Mouse (Mus musculus) frontal cortex, postnatal 36 days (tissue): ENCODE measurements around the gene Lingo3.
"Not testable (repeated sequence)": the region's sequence is repeated elsewhere in the genome, so short reads cannot be mapped to it uniquely, and the experiment has no call there.

ENCODE experiments used
- DNase-seq, 2 experiments: peaks; one replicate each; pipeline ENCODE4 v3.0.0; 2022; ENCODE audit warnings: low spot score in 2 of 2

Lingo3 gene

GRCm38 (mm10) chr10:80843087-80843930 lies 530 bp downstream of the Lingo3 start:
- no peak for DNase-seq

- peak; percentile 56 to 59 for DNase-seq
Observed at GRCm38 (mm10) chr10:80842334-80842733, 1.5 kb downstream of the Lingo3 start.

DNA sequence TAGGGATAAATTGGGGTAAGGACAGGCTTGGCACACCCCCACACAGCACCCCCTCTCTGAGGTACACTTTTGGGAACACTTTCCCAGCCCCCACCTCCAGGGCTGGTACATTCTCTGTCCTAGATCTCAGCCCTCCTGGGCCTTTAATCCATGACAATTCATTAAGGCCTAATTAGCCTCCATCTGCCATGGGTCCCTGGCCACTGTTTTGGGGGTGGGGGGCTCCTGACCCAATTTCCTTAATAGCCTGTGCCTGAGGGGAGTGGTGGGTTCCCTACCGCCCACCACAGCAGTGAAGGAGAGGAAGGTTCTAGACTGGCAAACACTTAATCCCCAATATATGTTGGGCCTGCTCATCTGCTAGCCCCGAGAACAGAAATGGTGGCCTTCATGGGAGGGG lies 2.2 kb downstream of the Lingo3 start:
- DNase-seq = no peak

DNA sequence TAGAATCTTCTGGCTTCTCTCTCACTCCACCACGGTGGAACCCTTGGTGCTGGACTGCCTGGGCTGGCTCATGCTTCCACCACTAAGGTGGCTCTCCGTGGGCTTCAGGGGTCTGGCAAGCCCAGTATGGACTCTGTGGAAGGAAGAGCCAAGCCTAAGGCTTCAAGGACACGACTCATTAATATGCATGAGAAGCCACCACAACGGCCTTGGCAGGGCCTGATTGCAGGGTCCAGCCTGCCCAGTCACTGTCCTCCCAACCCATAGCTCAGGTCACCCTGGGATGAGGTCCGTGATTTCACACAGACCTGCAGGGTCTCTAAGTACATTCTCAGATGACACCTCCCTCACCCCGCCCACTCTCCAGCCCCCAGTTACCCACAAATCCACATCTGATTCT lies 4.0 kb downstream of the Lingo3 start:
- no peak for DNase-seq

DNA sequence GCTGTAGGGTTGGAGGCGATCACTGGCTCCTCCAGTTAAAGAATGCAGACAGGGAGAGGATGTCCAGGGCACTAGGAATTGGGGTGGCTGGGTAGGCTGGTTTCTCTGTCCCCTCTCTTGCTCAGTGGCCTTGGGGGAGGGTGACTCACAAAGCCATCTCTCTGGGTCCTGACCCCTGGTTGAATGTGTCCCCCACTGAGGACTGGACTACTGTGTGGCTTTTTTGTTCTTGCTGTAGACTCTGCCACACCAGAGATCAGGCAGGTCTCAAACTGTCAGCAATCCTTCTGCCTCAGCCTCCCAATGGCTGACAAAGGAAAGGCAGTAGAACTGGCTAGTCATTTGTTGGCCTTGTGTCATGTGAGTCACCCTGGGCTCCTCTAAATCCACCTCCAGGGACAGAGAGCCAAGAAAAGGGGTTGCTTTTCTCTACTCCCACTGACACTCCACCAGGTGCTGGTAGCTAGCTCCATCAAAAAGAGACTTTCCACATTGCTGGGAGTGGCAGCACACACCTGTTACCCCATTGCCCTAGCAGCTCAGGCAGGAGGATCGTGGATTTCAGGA lies 5.4 kb downstream of the Lingo3 start:
- DNase-seq = no peak

GRCm38 (mm10) chr10:80837827-80838226 lies 6.0 kb downstream of the Lingo3 start:
- DNase-seq = no peak

DNA sequence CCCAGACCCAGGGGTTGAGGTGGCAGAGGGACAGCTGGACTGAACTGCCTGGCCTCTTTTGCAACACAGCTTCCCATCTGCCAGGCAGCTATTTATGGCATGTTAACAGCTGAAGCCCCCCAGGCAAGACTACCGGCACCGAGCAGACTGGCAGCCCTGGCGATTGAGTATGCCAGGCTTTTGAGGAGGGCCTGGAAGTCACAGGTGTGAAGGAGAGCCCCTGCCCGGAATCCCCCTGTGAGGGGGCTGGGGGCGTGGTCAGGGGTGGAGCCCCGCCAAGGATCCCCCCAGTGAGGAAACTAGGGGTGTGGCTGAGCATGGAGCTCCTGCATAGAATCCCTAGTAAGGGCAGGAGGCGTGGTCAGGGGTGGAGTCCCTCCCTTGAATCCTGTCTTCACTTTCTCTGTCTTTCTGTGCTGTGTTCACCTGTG lies 6.9 kb downstream of the Lingo3 start:
- DNase-seq = no peak

DNA sequence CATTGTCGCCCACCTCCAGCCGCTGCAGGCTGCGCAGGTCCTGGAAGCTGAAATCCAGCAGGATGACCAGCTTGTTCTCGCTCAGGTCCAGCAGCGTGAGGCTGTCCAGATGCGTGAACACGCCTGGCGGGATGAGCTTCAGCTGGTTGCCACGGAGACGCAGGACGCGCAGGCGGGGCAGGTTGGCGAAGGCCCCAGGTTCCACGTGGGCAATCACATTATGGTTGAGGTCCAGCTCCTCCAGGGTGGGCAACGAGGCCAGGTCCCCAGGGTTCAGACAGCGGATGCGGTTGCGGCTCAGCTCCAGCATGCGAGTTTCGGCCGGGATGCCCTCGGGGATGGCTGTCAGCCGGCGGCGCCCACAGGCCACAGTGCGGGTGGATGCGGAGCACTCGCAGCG lies 8.2 kb downstream of the Lingo3 start:
- DNase-seq = no peak

DNA sequence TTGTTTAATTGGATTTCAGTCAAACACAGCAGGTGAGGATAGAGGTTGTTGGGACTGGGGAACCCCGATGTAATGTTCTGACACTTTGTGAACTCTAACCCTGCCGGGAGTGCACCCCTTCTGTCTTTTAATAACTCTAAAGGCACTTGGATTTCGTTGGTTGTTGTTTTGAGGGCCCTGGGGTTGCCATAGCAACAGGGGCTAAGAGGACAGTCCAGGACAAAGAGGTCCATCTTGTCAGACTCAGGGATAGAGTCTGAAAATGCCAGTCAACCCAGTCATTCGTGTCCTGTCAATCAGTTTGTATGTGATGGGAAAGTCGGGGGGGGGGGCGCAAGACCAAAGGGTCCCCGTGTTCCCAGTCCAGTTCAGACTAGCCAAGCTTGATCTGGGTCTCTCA lies 11.0 kb downstream of the Lingo3 start:
- DNase-seq = no peak

DNA sequence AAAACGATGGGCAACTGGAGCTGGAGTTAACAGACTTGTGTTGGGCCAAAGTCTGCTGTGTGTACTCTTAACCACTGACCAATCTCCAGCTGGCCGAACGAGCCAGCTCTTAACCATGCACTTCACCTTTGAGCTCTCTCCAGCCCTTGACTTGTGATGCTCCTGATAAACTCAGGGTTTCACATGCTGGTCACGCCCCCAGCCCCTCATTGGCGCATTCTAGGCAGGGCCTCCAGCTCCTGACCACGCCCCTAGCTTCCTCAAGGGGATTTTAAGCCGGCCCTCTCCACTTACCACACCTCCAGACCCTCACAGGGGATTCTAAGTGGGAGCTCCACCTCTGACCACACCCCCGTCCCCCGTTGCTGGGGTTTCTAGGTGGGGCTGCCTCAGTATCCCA lies 12.7 kb downstream of the Lingo3 start:
- DNase-seq = no peak

- DNase-seq = no peak
Observed at GRCm38 (mm10) chr10:80829359-80830278, 14.2 kb downstream of the Lingo3 start.

- DNase-seq = not testable (repeated sequence)
Observed at GRCm38 (mm10) chr10:80828587-80828986, 15.3 kb downstream of the Lingo3 start.

- no peak for DNase-seq
Observed at GRCm38 (mm10) chr10:80827870-80828420, 15.9 kb downstream of the Lingo3 start.

- no peak for DNase-seq
Observed at GRCm38 (mm10) chr10:80827063-80827869, 16.6 kb downstream of the Lingo3 start.

DNA sequence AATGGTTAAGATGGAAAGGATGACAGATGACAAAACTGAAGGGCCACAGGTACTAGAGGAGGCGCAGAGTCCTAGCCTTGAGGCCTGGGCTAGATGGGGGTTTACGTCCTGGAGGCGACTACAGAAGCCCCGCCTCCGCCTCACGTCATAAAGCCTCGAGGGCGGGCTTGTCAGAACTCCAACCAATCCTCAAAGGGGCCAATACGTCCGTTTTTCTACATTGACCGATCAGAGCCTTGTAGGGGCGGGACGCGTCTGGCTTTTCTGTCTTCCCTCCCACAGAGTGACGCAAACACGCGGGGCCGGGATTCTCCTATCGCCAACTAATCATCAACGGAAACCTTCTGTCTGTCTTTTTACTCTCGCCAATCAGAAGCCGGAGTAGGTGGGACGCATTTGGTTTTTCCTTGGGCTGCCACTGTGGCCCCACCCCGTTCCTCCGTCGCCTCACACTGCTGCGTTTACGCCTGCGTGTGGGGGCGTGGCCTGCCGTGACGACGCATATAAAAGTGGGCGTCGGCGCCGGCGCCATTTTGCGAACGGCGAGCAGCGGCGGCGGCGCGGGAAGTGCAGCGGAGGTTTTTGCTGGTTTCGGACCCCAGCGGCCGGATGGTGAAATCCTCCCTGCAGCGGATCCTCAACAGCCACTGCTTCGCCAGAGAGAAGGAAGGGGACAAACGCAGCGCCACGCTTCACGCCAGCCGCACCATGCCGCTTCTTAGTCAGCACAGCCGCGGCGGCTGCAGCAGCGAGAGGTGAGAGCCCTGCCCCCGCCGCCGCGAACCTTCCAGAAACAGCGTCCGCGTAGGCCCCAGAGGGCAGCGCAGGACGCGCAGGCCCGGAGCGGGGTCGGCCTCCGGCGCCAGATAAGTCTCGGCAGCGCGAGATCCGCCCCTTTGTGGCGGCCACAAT lies 17.4 kb downstream of the Lingo3 start, which contains the start of gene Oaz1:
Gene Oaz1, plus strand, starts transcription at position 506 of the 912 bp plus-strand sequence.
- peak; percentile 99 to 100 for DNase-seq

DNA sequence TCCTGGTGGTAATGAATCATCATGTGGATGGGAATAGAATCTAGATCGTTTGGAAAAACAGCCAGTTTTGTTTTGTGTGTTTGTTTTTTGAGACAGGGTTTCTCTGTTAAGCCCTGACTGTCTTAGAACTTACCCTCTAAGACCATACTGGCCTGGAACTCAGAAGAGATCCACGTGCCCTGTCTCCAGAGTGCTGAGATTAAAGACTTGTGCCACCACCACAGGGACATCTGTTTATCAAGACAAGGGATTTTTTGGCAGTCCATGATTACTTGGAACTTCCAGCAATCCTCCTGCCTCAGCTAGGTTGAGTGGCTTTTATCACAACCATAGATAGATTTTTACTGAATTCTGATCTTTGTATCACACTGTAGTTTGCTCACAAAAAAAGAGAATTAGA lies 19.0 kb downstream of the Lingo3 start:
- no peak for DNase-seq

DNA sequence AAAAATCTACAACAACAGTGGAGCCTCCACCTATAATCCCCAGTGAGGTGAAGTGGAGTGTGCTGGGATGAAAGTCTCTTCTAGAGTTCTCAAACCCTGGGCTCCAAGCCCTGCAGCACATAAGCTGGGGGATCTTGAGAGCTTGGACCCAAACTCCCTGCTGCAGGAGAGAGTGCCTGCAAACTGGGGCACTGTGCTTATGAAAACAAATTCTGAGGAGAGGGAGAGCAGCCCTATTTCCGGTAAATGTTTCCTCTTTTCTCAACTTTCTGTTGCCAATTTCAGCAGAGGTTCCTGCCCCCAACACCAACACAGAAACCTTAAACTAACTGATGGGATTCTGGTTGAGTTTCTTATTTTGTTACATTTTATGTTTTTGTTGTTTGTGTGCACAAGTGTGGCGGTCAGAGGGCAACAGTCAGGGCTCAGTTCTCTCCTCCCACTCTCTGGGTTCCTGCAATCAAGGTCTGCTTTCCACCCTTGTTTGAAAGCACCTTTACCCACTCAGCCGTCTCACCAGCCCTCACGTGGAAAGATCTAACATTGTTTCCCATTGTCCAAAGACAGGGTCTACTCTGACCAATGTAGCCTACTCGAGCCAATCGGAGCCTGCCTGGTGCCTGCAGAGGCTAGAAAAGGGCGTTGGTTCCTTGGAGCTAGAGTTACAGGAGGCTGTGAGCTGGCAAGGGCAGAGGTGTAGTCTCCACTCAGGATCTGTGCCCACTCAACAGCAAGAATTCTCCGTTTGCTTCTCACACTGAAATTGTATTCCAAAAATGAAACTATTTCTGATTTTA lies 19.8 kb downstream of the Lingo3 start:
- no peak for DNase-seq

DNA sequence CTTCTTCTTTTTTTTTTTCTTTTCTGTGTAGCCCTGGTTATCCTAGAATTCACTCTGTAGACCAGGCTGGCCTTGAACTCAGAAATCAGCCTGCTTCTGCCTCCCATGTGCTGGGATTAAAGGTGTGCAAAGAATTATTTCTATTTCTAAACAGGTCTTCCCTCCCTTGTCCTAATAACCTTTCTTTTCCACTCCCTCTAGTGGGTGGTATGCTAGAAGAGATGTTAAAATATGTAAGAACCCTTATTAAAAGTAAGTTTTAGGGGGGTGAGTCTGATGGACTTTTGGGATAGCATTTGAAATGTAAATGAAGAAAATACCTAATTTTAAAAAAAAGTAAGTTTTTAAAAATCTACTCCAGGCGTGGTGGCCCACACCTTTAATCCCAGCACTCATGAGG lies 20.5 kb downstream of the Lingo3 start:
- DNase-seq = no peak

GRCm38 (mm10) chr10:80822528-80822927 lies 21.3 kb downstream of the Lingo3 start:
- DNase-seq = no peak
